Mouse (Mus musculus) bone marrow macrophage, adult 2 months (primary cell): Measurements from ENCODE around the gene Ctnnbip1.

Source experiments
- CTCF ChIP-seq: IDR thresholded peaks from 2 replicates; pipeline ENCODE4 v1.5.1; 2012; ENCODE audit warnings: low read depth, mild to moderate bottlenecking, low read length, moderate library complexity
- POLR2A ChIP-seq: IDR thresholded peaks from 2 replicates; pipeline ENCODE4 v1.6.1; 2012; ENCODE audit warnings: mild to moderate bottlenecking, low read depth, low read length, borderline replicate concordance

GRCm38 (mm10) chr4:149570498-149570863 is 52.4 kb downstream of the Ctnnbip1 start:
- TF ChIP-seq CTCF (no peak), POLR2A (no peak)
